9 mouse cellular contexts compared by ENCODE assay signal in genomic region chr1:54690291-54690965, GRCm38 (mm10).
DNase-seq lines count a peak whose midpoint lies in the region; ATAC-seq and TF ChIP-seq lines count a peak whose summit lies in the region.
"Had no signal": no experiment of that assay in that cellular context is flagged by ENCODE, and none has a peak within 500 bp of the region (broad histone marks: within the 10 kb centered on the region; RNA-seq: fewer than 3 reads in every experiment).

No protein-coding gene starts in this region.

- peaks cover 3 to 7% of the 10 kb centered on the region in 2 experiments; a peak in 3 of 4 replicates for H3K4me1 ChIP-seq in MEL (ENCODE audit: control insufficient read depth in 1 of 2, insufficient read depth in 2 of 2, low read length in 2 of 2)
- no peaks in the 10 kb centered on the region for H3K4me1 ChIP-seq in heart, embryonic 11.5 days (ENCODE audit: control insufficient read depth, insufficient read depth, low read length)
- peaks cover 9% of the 10 kb centered on the region for H3K4me1 ChIP-seq in lung, embryonic 16.5 days (replicated peaks; ENCODE audit: control insufficient read depth, insufficient read depth, low read length)

- 38% methylated on average over 13 of the region's 13 CpGs for WGBS in heart, embryonic 11.5 days (ENCODE audit: insufficient replicate concordance)
- WGBS in lung, embryonic 16.5 days = 36% methylated on average over 13 of the region's 13 CpGs

- H3K9ac ChIP-seq in MEL (ENCODE audit: control insufficient read depth, low read depth, low read length, poor library complexity, severe bottlenecking) = no peak overlapping the region
- H3K9ac ChIP-seq in heart, embryonic 11.5 days (ENCODE audit: low read depth, low read length) = no peak overlapping the region
- 0 out of 2 replicates have a peak overlapping the region, but pooled peaks have one; percentile 9 for H3K9ac ChIP-seq in lung, embryonic 16.5 days (ENCODE audit: low read length)

- H3K4me3 ChIP-seq in gastrocnemius, adult 2 months = peak overlapping the region; percentile 14; the same call in 1 of the 2 replicates
- H3K4me3 ChIP-seq in MEL (ENCODE audit: control insufficient read depth in 1 of 2, insufficient read depth in 1 of 2, low read depth in 2 of 2, low read length in 2 of 2) = no peak overlapping the region
- no peak overlapping the region for H3K4me3 ChIP-seq in heart, embryonic 11.5 days (ENCODE audit: low read depth, low read length)
- H3K4me3 ChIP-seq in lung, embryonic 16.5 days (ENCODE audit: low read length) = no peak overlapping the region
- no peak overlapping the region for H3K4me3 ChIP-seq in left cerebral cortex, adult 2 months

- no peaks in the 10 kb centered on the region for H3K27me3 ChIP-seq in MEL (ENCODE audit: control insufficient read depth in 1 of 2, insufficient read depth in 2 of 2, low read length in 2 of 2)
- no peaks in the 10 kb centered on the region for H3K27me3 ChIP-seq in heart, embryonic 11.5 days (ENCODE audit: control insufficient read depth, insufficient read depth, low read length)
- H3K27me3 ChIP-seq in lung, embryonic 16.5 days (ENCODE audit: control insufficient read depth, insufficient read depth, low read depth, low read length) = no peaks in the 10 kb centered on the region

- no peak for TF ChIP-seq POLR2A in MEL (IDR thresholded peaks at IDR 0.05; ENCODE audit: control insufficient read depth in 1 of 2, insufficient read depth in 1 of 2, low read depth in 1 of 2, low read length in 2 of 2, poor library complexity in 1 of 2)

- no peak for TF ChIP-seq RAD21 in MEL (IDR thresholded peaks at IDR 0.05; ENCODE audit: low read depth, low read length)

- peak; percentile 96 to 97 for TF ChIP-seq EP300 in MEL (IDR thresholded peaks at IDR 0.05; ENCODE audit: low read depth in 1 of 2, low read length in 2 of 2)

- intact Hi-C loops in gastrocnemius, adult 2 months (cut with DNase I) = no loop called here
- intact Hi-C loops in gastrocnemius, postnatal 14 days (cut with DNase I; ENCODE audit: low total_unique reads) = no loop called here
- intact Hi-C loops in left cerebral cortex, adult 2 months (cut with DNase I) = no loop called here

- no peak for TF ChIP-seq CTCF in gastrocnemius, adult 2 months (IDR thresholded peaks at IDR 0.05)
- no peak for TF ChIP-seq CTCF in MEL (IDR thresholded peaks at IDR 0.05 in 2 of 3, conservative IDR thresholded peaks at IDR 0.05 in 1 of 3; ENCODE audit: control insufficient read depth in 1 of 3, insufficient read depth in 1 of 3, low read depth in 2 of 3, low read length in 3 of 3, poor library complexity in 1 of 3, severe bottlenecking in 1 of 3)
- TF ChIP-seq CTCF in left cerebral cortex, adult 2 months (IDR thresholded peaks at IDR 0.05) = no peak

- H3K27ac ChIP-seq in gastrocnemius, adult 2 months = peak overlapping the region; percentile 52
- H3K27ac ChIP-seq in MEL (ENCODE audit: control insufficient read depth, low read depth, low read length) = no peak overlapping the region
- H3K27ac ChIP-seq in heart, embryonic 11.5 days (ENCODE audit: low read depth, low read length) = peak overlapping the region; percentile 15; the same call in 1 of the 2 replicates
- H3K27ac ChIP-seq in lung, embryonic 16.5 days (ENCODE audit: low read length) = peak overlapping the region; percentile 66
- no peak overlapping the region for H3K27ac ChIP-seq in left cerebral cortex, adult 2 months
- H3K27ac ChIP-seq: macrophage had no signal

- ATAC-seq in heart, embryonic 11.5 days (replicated peaks; ENCODE audit: insufficient number of reproducible peaks, low FRiP score, low TSS enrichment) = no peak
- ATAC-seq in lung, embryonic 16.5 days (ENCODE audit: low read depth) = peak; percentile 89

- H3K4me2 ChIP-seq in heart, embryonic 11.5 days = peak overlapping the region; percentile 38
- peak overlapping the region; percentile 27; the same call in 1 of the 2 replicates for H3K4me2 ChIP-seq in lung, embryonic 16.5 days (ENCODE audit: low read depth, low read length)

- DNase-seq in gastrocnemius, adult 2 months = no peak
- DNase-seq in gastrocnemius, postnatal 14 days = no peak
- DNase-seq in MEL (ENCODE audit: low read depth, low spot score) = peak; percentile 87
- no peak for DNase-seq in spleen, postnatal 14 days (ENCODE audit: low spot score in 2 of 2)
- no peak for DNase-seq in thymus, postnatal 25 days
- DNase-seq in left cerebral cortex, adult 2 months (ENCODE audit: extremely low spot score in 1 of 2, low spot score in 2 of 2) = no peak

- no peaks in the 10 kb centered on the region for H3K9me3 ChIP-seq in MEL (replicated peaks; ENCODE audit: insufficient read depth, low read length)
- H3K9me3 ChIP-seq in heart, embryonic 11.5 days (replicated peaks; ENCODE audit: control insufficient read depth, low read length) = no peaks in the 10 kb centered on the region
- no peaks in the 10 kb centered on the region for H3K9me3 ChIP-seq in lung, embryonic 16.5 days (ENCODE audit: control insufficient read depth, low read length)

- peaks cover 0 to 12% of the 10 kb centered on the region in 2 experiments; a peak in 2 of 4 replicates for H3K36me3 ChIP-seq in MEL (ENCODE audit: control insufficient read depth in 1 of 2, insufficient read depth in 2 of 2, low read length in 2 of 2)
- no peaks in the 10 kb centered on the region for H3K36me3 ChIP-seq in heart, embryonic 11.5 days (ENCODE audit: control insufficient read depth, insufficient read depth, low read length)
- peaks cover 2% of the 10 kb centered on the region; the same call in 1 of the 2 replicates for H3K36me3 ChIP-seq in lung, embryonic 16.5 days (ENCODE audit: control insufficient read depth, insufficient read depth, low read length)

- no peaks in the 10 kb centered on the region for H3K79me2 ChIP-seq in MEL (ENCODE audit: control insufficient read depth, insufficient read depth, low read length, poor library complexity)

TF ChIP-seq in MEL, 35 proteins besides CTCF, POLR2A, EP300 and RAD21:
- no peak for TF ChIP-seq HCFC1 (IDR thresholded peaks at IDR 0.05; ENCODE audit: low read depth, low read length)
- peak; percentile 89 for TF ChIP-seq SIN3A (IDR thresholded peaks at IDR 0.05; ENCODE audit: low read length)
- no peak; the same call in 1 of the 2 replicates for TF ChIP-seq MAFK (IDR thresholded peaks at IDR 0.05; ENCODE audit: borderline replicate concordance, low read depth, low read length)
- peak; percentile 60 for TF ChIP-seq MAZ (IDR thresholded peaks at IDR 0.05; ENCODE audit: low read depth, low read length)
- TF ChIP-seq KAT2A (conservative IDR thresholded peaks at IDR 0.05; ENCODE audit: low read depth, low read length) = no peak
- TF ChIP-seq MYB (IDR thresholded peaks at IDR 0.05; ENCODE audit: low read depth, low read length) = no peak
- no peak for TF ChIP-seq GABPA (IDR thresholded peaks at IDR 0.05; ENCODE audit: low read depth, low read length)
- TF ChIP-seq RCOR1 (IDR thresholded peaks at IDR 0.05; ENCODE audit: low read depth, low read length) = peak; percentile 94
- TF ChIP-seq MEF2A (IDR thresholded peaks at IDR 0.05; ENCODE audit: extremely low read depth, insufficient replicate concordance, low read depth, low read length, poor library complexity, severe bottlenecking) = peak; percentile 80; the same call in 1 of the 2 replicates
- no peak for TF ChIP-seq SMC3 (IDR thresholded peaks at IDR 0.05; ENCODE audit: low read depth, low read length)
- TF ChIP-seq NELFE (IDR thresholded peaks at IDR 0.05; ENCODE audit: low read depth, low read length) = no peak
- no peak for TF ChIP-seq POLR2AphosphoS2 (IDR thresholded peaks at IDR 0.05; ENCODE audit: low read length)
- TF ChIP-seq USF1 (IDR thresholded peaks at IDR 0.05; ENCODE audit: low read depth, low read length) = no peak
- no peak for TF ChIP-seq E2F4 (IDR thresholded peaks at IDR 0.05; ENCODE audit: borderline replicate concordance, low read depth, low read length)
- no peak for TF ChIP-seq CHD1 (IDR thresholded peaks at IDR 0.05; ENCODE audit: low read depth, low read length)
- peak; percentile 99 for TF ChIP-seq GATA1 (IDR thresholded peaks at IDR 0.05; ENCODE audit: low read depth, low read length)
- TF ChIP-seq ZKSCAN1 (IDR thresholded peaks at IDR 0.05; ENCODE audit: low read depth, low read length) = no peak
- 0 out of 2 replicates have a peak, but pooled peaks have one; percentile 33 for TF ChIP-seq JUND (IDR thresholded peaks at IDR 0.05; ENCODE audit: low read depth, low read length)
- TF ChIP-seq ETS1 (IDR thresholded peaks at IDR 0.05; ENCODE audit: low read depth, low read length) = peak; percentile 100
- no peak for TF ChIP-seq UBTF (IDR thresholded peaks at IDR 0.05; ENCODE audit: borderline replicate concordance, insufficient read depth, low read depth, low read length)
- peak; percentile 26; the same call in 1 of the 2 replicates for TF ChIP-seq MYC (IDR thresholded peaks at IDR 0.05; ENCODE audit: low read depth, low read length)
- TF ChIP-seq POLR2AphosphoS5 (IDR thresholded peaks at IDR 0.05; ENCODE audit: borderline replicate concordance, low read depth, low read length) = no peak
- TF ChIP-seq ZMIZ1 (IDR thresholded peaks at IDR 0.05; ENCODE audit: low read depth, low read length) = no peak
- peak; percentile 90 for TF ChIP-seq TAL1 (IDR thresholded peaks at IDR 0.05; ENCODE audit: low read length)
- no peak for TF ChIP-seq ZC3H11A (IDR thresholded peaks at IDR 0.05; ENCODE audit: low read depth, low read length)
- TF ChIP-seq NRF1 (IDR thresholded peaks at IDR 0.05; ENCODE audit: insufficient read depth, low read depth, low read length, poor library complexity, severe bottlenecking) = no peak
- TF ChIP-seq ELF1 (IDR thresholded peaks at IDR 0.05; ENCODE audit: low read depth, low read length) = 0 out of 2 replicates have a peak, but pooled peaks have one; percentile 18
- TF ChIP-seq USF2 (IDR thresholded peaks at IDR 0.05; ENCODE audit: borderline replicate concordance in 1 of 2, insufficient read depth in 1 of 2, low read depth in 1 of 2, low read length in 2 of 2) = no peak
- TF ChIP-seq BHLHE40 (IDR thresholded peaks at IDR 0.05; ENCODE audit: borderline replicate concordance, low read depth, low read length) = peak; percentile 96
- peak; percentile 97 for TF ChIP-seq TCF12 (IDR thresholded peaks at IDR 0.05; ENCODE audit: low read depth, low read length)
- TF ChIP-seq ZNF384 (IDR thresholded peaks at IDR 0.05; ENCODE audit: low read depth, low read length) = no peak
- peak; percentile 45; the same call in 1 of the 2 replicates for TF ChIP-seq MAX (IDR thresholded peaks at IDR 0.05; ENCODE audit: low read length)
- peak; percentile 66 for TF ChIP-seq MXI1 (IDR thresholded peaks at IDR 0.05; ENCODE audit: low read depth, low read length)
- no peak for TF ChIP-seq TBP (IDR thresholded peaks at IDR 0.05; ENCODE audit: low read depth, low read length)
- no peak for TF ChIP-seq CHD2 (IDR thresholded peaks at IDR 0.05; ENCODE audit: low read length)

Comparison
In these comparisons a context has a peak if more than half of its experiments do, and no peak if none do; other contexts are left out.
1. H3K27ac ChIP-seq: peak in gastrocnemius, adult 2 months (single experiment), heart, embryonic 11.5 days (single experiment) and lung, embryonic 16.5 days (single experiment); none in MEL (single experiment) and left cerebral cortex, adult 2 months (single experiment).